Mouse (Mus musculus) left cerebral cortex, postnatal 25 days (tissue): ENCODE measurements around the gene Gjb6. TPM values are rescaled to one million over a fixed set of nuclear protein-coding genes. Genes with fewer than 3 reads are reported as not detected.

Experiments
- DNase-seq, 2 experiments: peaks; one replicate each; pipeline ENCODE4 v3.0.0; 2022; ENCODE audit warnings: low spot score in 2 of 2, mixed read lengths in 1 of 2
- intact Hi-C: fragments of 180-260 bp; cut with DNase I; formaldehyde crosslinking; loops from one replicate; pipeline ENCODE4 v1.15.1; 2025
- total RNA-seq, 2 experiments: library from RNA; stranded (reverse); gene quantifications; 2 replicates each; pipeline ENCODE4 v1.2.3; 2021

Gene Gjb6
- 100 to 1,000 TPM in 1 of 2 experiments, 10 to 100 TPM in 1; 98.3 to 106 TPM for total RNA-seq

DNA sequence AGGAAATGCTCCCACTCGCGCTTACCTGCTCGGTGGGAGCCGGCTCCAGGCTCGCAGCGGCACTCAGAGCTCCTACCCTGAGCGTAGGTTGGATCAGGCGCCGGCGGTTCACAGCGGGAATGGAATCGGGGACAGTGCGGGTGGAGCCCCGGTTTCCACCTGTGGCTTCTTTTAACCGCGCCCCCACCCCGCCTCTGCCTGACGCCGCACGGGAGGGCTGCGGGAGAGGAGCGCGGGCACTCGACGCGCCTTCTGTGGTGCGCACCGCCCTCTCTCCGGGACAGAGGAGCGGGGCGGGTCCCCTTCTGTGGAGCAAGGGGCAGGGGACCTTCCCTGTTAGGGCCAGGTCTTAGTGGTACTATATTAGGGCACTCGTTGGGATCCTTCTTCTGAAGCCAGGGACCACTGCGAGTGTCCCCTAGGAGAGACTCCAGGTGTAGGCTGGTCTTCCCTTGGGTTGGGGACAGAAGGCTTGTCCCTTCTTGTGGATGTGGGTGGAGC, at the start of gene Gjb6:
Gene Gjb6 (minus strand): TSS at position 451 of the 501 bp plus-strand sequence.
- intact Hi-C loops = loop anchor here (2.0 kb wide), 1 partner anchor 18 kb away; the partner anchor contains the start of gene Gm4491
- peak; percentile 12 to 22 for DNase-seq

DNA sequence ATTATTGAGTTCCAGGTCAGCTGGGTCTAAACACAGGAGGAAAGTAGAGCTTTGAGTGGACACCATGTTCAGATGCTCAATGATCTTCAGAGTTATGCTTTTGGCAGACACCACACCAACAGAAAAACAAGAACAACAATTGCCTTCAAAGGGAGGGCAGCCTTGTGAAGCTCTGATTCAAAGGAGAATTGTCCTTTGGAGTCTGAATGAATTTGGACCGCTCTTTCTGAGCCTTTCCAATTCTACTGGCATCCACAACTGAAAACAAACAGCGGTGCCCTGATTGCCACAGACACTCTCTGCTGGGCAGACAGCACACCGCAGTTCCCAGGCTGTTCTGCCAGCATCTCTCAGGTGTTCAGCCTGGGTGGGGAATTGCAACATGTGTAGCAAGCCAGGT, 32.1 kb upstream of the Gjb6 start:
- intact Hi-C loops = no loop called here

GRCm38 (mm10) chr14:57161833-57162232, 28.4 kb upstream of the Gjb6 start:
- DNase-seq = peak in 1 of 2 experiments; percentile 39
- intact Hi-C loops = no loop called here

More for the DNA sequence above, 32.1 kb upstream of the Gjb6 start:
- peak in 1 of 2 experiments; percentile 17 for DNase-seq

GRCm38 (mm10) chr14:57161201-57161600, 27.8 kb upstream of the Gjb6 start:
- intact Hi-C loops = no loop called here
- peak in 1 of 2 experiments; percentile 31 for DNase-seq

DNA sequence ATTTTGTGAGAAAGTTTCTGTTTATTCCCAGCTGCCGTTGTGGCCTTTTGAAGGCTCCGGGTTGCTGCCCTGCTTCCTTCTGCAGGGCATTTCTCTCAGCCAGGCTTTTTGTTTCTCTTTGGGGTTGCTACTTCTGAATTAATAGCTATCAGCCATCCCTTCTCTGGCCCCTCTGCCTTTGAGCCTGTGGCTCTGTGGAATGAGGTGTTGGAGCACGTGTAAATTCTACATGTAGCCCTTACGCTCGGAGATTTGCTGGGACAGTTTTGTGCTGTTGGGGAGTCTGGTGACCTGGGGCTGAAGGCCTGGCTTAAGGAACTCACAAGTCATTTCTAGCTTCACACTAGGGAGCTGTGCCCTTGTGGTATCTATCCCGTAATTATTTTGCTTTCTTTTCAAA, 21.5 kb upstream of the Gjb6 start:
- intact Hi-C loops = no loop called here
- DNase-seq = no peak

- no peak for DNase-seq
- intact Hi-C loops = loop anchor here (5.0 kb wide), 1 partner anchor 77 kb away; no protein-coding TSS in a partner anchor
Measured at GRCm38 (mm10) chr14:57145741-57146140, 12.3 kb upstream of the Gjb6 start.

DNA sequence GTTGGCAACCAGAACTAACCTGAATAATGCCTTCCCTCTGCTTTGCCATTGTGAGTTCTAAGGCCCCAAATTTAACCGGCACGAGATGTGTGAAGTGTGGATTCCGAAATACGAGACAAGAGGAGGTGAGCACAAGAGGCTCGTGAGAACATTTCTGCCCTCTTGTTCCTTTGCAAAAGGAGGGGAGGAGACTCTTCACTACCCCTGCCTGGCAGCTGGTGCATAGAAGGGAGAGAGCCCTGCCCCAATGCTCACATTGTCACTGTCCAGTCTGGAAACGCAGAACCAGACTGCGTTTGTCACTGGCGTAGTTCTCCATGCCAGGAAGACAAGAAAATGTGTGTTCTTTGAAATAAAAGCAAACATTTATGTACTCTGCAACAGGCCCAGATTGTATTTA, 1.9 kb upstream of the Gjb6 start:
- intact Hi-C loops = no loop called here
- no peak for DNase-seq

DNA sequence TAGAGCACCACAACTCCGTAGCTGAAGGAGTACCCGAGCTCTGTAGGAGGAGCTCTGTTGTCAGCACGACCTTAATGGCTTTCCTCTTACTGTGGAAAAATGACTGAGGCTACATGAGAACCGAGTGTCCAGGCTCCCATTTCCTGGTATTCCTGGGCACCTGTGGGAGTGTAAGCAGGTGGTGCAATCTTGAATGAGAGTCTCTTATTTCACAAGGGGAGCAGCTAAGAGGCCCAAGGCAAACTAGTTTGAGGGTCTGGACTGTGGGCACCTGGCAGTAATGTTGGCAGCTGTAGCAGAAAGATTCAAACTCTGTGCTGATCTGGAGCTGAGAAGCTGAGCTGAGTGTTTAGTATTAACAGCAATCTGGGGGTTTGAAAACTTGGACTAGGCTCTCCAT, 6.0 kb downstream of the Gjb6 start:
- intact Hi-C loops = no loop called here
- DNase-seq = no peak

GRCm38 (mm10) chr14:57122295-57122694, 11.1 kb downstream of the Gjb6 start:
- DNase-seq = no peak
- intact Hi-C loops = no loop called here

GRCm38 (mm10) chr14:57115823-57116544, 17.4 kb downstream of the Gjb6 start, which contains the start of gene Gm4491:
TSS of gene Gm4491 (minus strand) at chr14:57115883.
- intact Hi-C loops = loop anchor here (2.0 kb wide), 1 partner anchor 17 kb away; the partner anchor contains the start of gene Gjb6
- DNase-seq = peak; percentile 51 to 73

DNA sequence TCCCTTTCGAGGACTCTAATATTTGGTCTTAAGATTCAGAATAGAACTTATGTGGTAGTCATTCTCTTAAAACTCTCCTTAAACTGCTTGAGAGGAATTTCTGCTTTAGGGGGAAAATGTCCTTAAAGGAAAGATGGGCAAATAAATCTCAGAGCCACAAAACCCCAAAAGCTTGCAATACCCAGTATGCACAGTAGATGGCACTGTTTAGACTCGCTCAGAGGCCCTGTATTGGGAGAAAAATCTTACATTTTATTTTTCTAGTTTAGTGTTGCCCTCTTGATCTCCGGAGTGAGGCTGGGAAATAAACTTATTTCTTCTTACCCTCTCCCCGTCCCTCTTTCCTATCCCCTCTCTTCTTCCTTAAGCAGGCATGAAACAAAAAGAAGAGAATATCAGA, 24.2 kb downstream of the Gjb6 start:
- intact Hi-C loops = loop anchor here (1.0 to 5.0 kb wide), 2 partner anchors 253 to 298 kb away; no protein-coding TSS in a partner anchor
- peak; percentile 42 to 55 for DNase-seq

DNA sequence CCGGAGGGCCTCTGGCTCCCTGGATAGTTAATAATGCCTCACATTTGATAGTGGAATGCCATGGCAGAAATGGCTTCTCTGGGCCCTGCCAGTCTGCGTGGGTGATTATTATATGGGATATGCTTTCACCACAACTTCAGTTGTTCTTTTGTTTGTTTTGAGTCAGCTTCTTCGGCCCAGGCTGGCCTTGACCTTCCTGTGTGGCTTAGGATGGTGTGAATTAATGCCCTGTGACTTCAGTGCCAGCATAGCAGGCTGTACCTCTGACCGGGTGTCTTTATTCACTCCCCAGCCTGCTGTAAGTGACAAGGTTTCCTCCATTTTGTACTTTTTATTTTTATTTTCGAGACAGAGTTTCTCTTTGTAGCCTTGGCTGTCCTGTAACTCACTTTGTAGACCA, 25.5 kb downstream of the Gjb6 start:
- no peak for DNase-seq
- intact Hi-C loops = loop anchor here (5.0 kb wide), 1 partner anchor 299 kb away; no protein-coding TSS in a partner anchor

- no peak for DNase-seq
Measured at GRCm38 (mm10) chr14:57107091-57107490, 26.3 kb downstream of the Gjb6 start.

GRCm38 (mm10) chr14:57105721-57106120, 27.7 kb downstream of the Gjb6 start:
- DNase-seq = no peak
- intact Hi-C loops = loop anchor here (5.0 kb wide), 1 partner anchor 302 kb away; no protein-coding TSS in a partner anchor

More at GRCm38 (mm10) chr14:57107091-57107490, 26.3 kb downstream of the Gjb6 start:
- intact Hi-C loops = loop anchor here (5.0 kb wide), 1 partner anchor 300 kb away; no protein-coding TSS in a partner anchor

DNA sequence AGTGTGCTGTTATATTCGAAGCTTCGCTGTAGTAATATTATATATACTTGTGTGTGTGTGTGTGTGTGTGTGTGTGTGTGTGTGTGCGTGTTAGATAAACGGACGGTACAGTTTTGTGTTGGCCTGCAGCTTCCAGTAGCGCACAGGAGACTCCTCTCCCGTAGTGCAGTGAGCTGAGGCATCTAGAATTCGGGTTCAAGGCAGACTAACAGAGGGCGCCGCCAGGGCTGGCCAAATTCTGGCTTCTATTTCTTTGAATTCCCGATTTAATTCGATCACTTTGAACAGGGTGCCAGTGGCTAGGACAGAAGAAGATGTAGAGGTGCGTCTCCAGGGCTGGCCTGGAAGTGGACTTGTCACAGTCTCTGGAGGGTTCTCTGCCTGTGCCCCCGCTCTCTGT, 28.3 kb downstream of the Gjb6 start:
- intact Hi-C loops = loop anchor here (5.0 kb wide), 1 partner anchor 302 kb away; no protein-coding TSS in a partner anchor
- DNase-seq = no peak

DNA sequence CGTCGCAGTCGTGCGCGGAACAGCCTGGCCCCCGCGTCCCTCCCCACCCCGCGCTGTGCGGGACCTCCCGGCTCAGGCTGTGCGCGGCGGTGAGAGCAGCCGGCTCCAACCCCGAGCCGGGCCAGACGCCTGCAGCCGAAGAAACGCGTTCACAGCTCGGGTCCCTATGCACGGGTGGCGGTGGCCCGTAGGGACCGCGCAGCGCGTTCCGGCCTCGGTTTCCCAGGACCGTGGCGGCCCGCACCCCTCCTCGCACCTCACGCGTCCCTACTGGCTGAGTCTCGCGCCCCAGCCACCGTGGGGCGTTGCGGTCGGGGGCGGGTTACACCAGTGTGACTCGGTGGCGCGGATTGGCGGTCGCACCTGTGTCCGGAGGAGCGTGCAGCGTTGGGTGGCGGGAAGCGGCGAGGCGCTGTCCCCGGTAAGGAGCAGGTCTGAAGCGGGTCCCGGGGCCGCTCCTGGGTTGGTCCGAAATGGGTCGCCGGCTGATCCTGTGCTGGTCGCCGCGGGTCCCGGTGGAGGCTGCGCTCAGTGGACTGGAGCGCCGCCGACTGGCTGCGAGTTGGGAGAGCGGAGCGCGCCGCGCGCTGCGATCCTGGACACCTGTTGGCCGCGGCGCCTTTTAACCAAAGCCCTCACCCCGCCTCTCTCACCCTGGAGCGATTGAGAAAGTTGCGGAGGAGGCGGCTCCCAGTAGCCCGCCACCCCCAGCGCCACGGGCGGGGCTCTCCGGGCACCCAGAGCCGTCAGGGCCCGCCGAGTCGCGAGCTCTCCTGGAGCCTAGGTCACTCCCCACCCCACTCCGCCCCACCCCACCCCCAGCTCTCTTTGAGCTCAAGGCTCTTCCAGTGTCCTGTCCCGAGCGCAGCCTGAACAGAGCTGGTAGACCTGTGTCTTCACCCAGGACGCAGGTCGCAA, 29.0 kb downstream of the Gjb6 start, which contains the start of gene Gjb2:
Gene Gjb2 (minus strand): TSS at position 597 of the 918 bp plus-strand sequence.
- intact Hi-C loops = loop anchor here (5.0 kb wide), 1 partner anchor 303 kb away; no protein-coding TSS in a partner anchor
- peak in 1 of 2 experiments; percentile 16 for DNase-seq

DNA sequence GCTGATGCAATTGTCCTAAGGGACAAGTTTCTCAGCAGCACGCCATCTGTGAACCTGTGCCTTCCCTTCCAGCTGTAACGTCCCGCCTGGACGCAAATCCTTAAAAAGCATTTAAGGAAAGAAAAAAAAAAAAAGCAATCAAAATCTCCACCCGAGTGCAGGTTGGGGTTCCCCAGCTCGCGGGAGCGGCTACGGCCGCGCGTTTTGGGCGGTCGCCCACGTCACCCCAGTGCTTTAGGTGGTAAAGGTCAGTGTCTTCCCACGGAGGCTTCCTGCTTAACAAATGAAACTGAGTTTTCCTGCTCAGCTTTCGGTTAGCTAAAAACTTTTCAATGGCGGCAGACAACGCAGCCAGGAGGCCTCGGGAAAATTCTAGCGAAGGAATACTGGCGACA, 29.7 kb downstream of the Gjb6 start:
- no peak for DNase-seq
- intact Hi-C loops = no loop called here

DNA sequence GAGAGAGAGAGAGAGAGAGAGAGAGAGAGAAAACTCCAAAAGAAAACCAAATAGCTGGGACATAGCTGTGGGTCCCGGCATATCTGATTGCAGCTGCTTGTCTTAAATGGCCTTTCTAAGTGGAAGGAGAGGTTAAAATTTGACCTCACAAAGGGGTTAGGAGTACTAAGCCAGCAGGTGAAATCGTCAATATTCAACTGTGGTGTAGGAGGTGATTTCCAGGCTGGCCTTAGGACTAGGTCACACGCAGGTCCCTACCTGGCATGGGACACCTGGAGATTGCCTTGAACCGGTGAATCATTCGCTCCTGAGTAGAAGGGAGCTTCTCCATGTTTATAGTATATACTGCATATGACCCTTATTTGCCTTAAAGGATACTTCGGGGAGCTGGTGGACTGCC, 30.3 kb downstream of the Gjb6 start:
- intact Hi-C loops = no loop called here
- no peak for DNase-seq

DNA sequence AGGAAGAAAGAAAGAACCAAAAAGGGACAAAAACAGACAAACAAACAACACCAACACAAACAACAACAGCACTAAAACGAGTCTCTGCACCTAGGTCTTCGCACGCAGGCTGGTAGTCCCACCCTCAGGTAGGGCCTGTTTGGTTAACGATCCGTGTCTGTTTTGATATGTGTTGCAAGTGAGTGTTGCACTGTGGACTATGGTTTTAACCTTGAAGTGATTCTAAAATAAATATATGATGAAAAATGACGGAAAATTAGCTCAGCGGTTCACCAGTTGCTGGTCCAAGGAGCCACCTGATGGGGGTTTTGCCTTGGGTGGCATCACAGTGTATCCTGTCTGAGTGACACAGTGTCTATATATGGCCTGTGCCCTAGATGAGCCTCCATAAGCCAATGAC, 31.8 kb downstream of the Gjb6 start:
- intact Hi-C loops = no loop called here

DNA sequence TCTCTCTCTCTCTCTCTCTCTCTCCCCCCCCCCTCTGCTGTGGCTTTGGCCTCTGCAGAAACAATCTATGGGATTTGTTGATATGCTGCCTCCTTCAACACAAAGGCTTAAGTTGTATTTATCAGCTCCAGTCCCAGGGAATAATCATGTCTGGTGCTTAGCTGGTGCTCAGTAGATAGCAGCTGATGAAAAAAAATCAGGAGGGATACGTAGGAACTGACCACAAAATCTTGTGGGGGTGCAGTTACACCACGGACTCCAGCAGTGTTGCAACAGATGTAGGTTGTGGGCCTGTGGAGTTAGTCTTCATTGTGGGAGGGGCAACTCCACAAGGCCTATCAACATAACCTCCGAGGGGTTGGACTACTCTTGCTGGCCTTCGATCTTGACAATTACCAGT, 37.6 kb downstream of the Gjb6 start:
- intact Hi-C loops = no loop called here

More for the DNA sequence above, 31.8 kb downstream of the Gjb6 start:
- DNase-seq = no peak

More for the DNA sequence above, 37.6 kb downstream of the Gjb6 start:
- DNase-seq = no peak
